Mouse (Mus musculus) left cerebral cortex, adult 2 months (tissue): ENCODE data around the gene Bmp2k. TPM values are rescaled to one million over a fixed set of nuclear protein-coding genes. Genes with fewer than 3 reads are reported as not detected.
"Not testable (repeated sequence)": the region's sequence is repeated elsewhere in the genome, so short reads cannot be mapped to it uniquely, and the experiment has no call there.

Experiments used
- DNase-seq, 2 experiments: peaks; one replicate each; pipeline ENCODE4 v3.0.0; 2021 to 2022; ENCODE audit warnings: low spot score in 2 of 2, mixed read lengths in 1 of 2; ENCODE audit errors: extremely low spot score in 1 of 2
- H3K27ac ChIP-seq: fragments of 200-600 bp; 2 replicates; pipeline ENCODE4 v1.8.1; 2022
- H3K4me3 ChIP-seq: fragments of 200-600 bp; 2 replicates; pipeline ENCODE4 v1.8.1; 2022
- CTCF ChIP-seq: fragments of 200-600 bp; IDR thresholded peaks from 2 replicates; pipeline ENCODE4 v1.8.1; 2022; ENCODE audit warnings: antibody characterized with exemption, mild to moderate bottlenecking, moderate library complexity
- intact Hi-C: fragments of 180-260 bp; cut with DNase I; formaldehyde crosslinking; loops from one replicate; pipeline ENCODE4 v1.15.1; 2025
- total RNA-seq, 2 experiments: library from RNA; stranded (reverse); gene quantifications; 2 replicates each; pipeline ENCODE4 v1.2.3; 2021

Bmp2k gene
- total RNA-seq, 2 experiments from 2014 or later, result 11.9 to 12.4 TPM

DNA sequence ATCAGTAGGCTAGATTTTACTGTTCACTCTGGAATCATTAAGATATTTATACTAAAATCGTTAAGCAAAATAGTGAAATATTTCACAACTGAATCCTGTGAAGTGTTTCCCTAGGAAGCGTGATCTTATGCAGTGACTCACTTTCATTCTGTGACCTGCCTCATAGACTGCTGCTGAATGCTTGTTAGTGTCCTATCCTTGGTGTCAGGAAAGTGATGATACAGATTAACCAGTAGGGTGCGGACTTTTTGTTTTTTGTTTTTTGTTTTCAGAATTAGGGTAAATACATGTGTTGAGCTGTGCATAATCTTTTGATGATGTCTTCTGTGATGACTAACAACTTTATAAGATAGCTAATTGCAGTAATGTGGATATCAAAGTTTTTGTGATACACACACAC, 9.4 kb downstream of the Bmp2k start:
- H3K27ac ChIP-seq, result no peak overlapping the region
- intact Hi-C loops, result no loop called here
- DNase-seq, result no peak
- no peak overlapping the region for H3K4me3 ChIP-seq
- no peak for TF ChIP-seq CTCF

DNA sequence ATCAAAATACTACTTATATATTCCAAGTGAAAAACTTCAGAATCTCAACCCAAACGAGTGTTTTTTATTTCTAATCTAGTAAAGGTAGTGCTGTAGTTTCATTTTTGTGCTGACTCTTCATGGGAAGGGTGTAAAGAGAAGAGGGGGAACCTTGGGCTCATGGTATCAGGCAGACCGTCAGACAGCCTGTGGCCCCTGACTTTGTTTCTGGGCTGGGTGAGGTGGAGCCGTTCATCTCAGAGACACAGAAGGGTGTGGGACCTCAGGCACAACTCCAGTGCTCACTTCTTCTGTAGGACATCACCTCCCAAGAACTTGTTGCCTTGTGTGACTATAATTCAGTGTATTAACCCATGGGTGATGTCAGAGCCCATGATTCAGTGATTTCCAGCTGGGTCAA, 10.0 kb downstream of the Bmp2k start:
- no peak for TF ChIP-seq CTCF
- intact Hi-C loops, result no loop called here
- Histone ChIP-seq H3K27ac (no peak overlapping the region), H3K4me3 (no peak overlapping the region)
- no peak for DNase-seq

- intact Hi-C loops, DNase-seq, H3K27ac ChIP-seq, H3K4me3 ChIP-seq: not testable (repeated sequence)
These were observed 11.7 kb downstream of the Bmp2k start for GRCm38 (mm10) chr5:97009140-97009539.

DNA sequence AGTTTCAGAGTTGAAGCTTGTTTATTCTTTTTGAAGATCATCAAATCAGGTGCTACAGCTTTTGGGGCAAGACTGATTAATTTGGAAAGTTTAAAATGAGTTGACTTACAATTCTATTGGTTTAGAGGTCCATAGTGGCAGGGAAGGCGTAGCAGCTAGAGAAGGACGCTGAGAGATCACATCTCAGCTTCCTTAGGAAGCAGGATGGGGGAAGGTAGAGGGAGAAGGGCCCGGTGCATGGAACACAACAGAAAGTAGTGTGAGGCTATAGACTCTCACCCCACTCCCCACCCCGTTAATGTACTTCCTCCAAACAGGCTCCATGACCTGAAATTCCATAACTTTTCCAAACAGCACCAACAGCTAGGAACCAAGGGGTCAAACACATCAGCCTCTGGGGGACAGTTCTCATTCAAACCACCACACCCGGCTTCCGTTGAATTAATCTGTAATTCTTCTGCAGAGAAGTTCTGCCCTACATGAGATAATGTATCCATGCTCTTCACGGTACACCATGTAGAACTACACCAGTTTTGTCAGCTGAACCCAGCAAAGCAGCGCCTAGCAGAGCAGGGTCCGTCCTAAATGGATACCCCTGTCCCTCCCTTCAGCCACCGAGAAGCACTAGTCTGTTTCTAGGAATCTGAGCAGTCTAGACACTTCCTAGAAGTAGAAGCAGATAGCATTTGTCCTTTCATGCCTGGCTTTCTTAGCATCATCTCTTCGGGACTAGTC, 12.3 kb downstream of the Bmp2k start:
- DNase-seq, result no peak
- no peak for TF ChIP-seq CTCF
- intact Hi-C loops, result no loop called here
- no peak overlapping the region for H3K27ac ChIP-seq
- no peak overlapping the region for H3K4me3 ChIP-seq

DNA sequence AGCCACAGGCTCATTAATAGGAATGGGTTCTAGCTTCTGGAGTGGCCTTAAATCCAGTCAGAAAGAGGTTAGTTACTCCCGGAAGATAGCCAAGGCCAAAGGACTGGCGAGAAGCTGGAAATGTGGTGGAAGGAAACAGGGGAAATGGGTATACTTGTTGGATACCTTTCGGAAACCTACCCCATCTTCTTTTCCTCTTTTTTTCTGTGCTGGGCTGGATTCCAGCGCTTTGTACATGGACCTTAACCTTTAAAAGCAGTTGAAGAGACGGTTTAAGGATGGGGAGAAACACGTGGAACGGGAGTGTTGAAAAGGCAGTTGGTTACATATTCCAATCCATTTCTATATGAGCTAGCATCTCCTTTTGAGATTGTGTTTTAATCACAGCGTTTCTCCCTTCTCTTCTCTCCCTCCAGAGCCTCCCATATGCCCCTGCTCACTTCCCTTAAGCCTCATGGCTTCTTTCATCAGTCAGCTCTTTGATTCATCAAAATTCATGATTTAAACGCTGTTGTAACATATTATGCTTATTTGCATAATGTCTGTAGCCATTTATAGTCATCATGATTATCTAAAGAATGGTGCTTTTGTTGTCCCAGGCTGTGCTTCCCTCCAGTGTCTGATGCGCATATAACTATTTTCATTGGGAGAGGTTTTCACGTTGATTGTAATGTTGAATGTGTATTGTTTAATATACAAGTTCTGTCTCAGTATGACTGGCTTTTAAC, 18.5 kb downstream of the Bmp2k start:
- Histone ChIP-seq H3K4me3 (no peak overlapping the region), H3K27ac (no peak overlapping the region)
- intact Hi-C loops, result loop anchor here (2.0 kb wide), 1 partner anchor 15 kb away; no protein-coding TSS in a partner anchor
- TF ChIP-seq CTCF, result no peak
- DNase-seq, result no peak

DNA sequence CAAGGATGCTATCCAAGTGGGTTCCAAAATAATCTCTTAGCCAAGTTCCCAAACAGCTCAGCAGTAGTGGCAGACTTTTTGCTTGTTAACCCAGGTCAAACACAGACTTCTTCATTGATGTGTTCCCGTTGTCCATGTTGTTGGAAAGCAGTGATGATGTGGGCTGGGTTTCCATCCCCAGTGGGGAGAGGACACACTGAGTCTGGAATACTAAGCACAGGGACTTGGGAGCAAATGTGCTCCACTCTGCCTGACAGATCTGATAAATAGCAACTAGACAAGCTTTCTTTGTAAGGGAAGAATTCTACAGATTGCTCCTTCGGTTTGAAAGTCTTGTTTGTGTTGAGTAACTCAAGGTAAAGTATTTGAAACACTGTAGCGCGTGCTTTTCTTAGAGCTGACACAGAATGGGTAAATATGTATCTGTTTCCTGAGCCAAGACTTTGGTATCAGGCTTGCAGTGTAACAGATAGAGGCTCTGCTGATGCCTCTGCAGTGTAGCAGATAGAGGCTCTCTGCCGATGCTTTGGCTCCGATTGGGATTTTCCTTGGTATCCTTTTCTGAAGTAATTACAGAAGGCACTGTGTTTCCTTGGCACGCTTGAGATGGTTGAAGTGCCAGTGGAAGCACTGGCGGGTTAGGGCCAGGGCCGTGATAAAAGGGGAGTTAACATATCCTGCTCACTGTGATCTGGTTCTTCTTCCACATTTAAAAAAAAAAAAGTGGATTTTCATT, 19.5 kb downstream of the Bmp2k start:
- no peak overlapping the region for H3K4me3 ChIP-seq
- no peak for DNase-seq
- TF ChIP-seq CTCF, result no peak
- intact Hi-C loops, result loop anchor here (2.0 kb wide), 1 partner anchor 16 kb away; no protein-coding TSS in a partner anchor
- H3K27ac ChIP-seq, result no peak overlapping the region

DNA sequence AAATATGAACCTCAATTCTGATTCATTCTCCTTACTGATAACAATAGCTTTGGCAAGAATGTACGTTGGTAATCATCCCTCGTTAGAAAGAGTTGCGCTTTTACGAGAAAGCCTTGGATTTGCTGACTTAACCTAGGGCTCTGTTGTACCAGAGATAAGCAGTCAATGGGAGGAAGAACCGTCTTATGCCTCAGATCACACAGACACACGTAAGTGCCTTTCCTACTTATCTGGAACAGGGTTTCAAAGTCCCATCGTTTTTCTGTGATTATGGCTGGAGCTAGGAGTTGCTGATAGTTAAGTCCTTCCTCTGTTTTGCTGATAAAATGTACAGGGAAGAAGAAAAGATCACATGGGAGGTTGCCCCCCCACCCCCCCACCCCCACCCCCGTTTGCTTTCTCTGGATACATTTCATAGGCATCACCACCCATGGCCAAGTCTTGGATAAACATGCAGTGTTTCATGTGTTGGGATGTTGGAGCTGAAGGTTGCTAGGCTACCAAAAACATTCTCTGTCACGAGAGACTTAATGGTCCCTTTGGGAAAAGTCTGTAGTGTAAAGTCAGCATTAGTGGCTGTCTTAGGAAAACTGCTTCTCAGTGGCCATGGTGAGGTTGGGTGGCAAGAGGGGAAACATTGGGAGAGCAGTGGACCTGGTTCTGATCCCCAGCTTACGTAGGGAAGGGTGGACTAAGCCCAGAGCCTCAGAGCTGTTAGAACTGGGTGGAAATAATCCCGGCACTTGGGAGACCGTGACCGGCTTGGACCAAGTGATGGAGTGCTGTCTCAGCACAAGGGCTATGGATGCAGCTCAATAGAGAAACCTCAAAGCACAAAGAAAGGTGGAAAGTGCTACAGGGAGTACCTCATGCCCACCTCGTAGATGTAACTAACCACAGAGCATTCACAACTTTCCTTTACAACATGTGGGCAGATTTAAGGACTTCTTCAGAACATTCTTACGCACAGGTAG, 25.1 kb downstream of the Bmp2k start:
- no peak for DNase-seq
- TF ChIP-seq CTCF, result no peak
- intact Hi-C loops, result no loop called here
- Histone ChIP-seq H3K27ac (no peak overlapping the region), H3K4me3 (no peak overlapping the region)

DNA sequence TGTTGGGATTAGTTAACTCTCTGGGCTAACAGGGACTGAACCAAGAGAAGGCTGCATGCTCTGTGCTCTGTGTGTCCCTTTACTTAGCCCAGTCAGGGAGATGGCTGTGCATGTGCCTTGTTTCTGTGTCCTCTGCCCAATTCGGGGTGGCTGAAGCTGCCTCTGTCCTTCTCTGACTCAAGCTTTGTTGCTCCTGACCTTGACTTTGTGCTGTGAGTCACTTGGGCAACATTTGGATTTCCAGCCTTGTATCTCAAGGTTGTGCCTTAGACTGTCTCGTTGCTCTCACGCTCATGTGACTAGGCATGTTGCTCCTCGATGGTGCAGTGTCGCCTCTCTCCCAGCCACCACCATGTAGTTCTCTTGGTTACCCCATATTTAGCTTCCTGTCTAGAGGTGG, 27.3 kb downstream of the Bmp2k start:
- H3K27ac ChIP-seq, result no peak overlapping the region

DNA sequence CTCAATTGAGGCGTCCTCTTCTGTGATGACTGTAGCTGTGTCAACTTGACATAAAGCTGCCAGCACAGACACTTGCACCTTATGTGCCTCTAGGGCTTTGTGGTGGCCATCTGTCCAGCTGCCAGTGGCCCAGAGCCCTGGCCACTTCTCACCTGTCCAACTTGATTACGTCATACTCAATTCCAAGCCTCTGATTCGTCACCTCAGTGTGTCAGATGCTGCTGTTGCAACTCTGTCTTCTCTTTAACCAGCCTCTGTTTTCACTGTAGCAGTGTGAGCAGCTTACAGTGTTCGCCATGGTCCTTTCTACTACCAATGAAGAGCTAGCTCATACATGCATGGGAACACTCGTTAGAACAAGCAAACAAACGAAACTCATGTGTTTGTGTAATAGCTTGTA, 28.2 kb downstream of the Bmp2k start:
- DNase-seq, result no peak
- Histone ChIP-seq H3K27ac (no peak overlapping the region), H3K4me3 (no peak overlapping the region)
- no peak for TF ChIP-seq CTCF
- intact Hi-C loops, result no loop called here

More for the DNA sequence above, 27.3 kb downstream of the Bmp2k start:
- no peak overlapping the region for H3K4me3 ChIP-seq
- intact Hi-C loops, result no loop called here
- DNase-seq, result no peak
- TF ChIP-seq CTCF, result no peak

GRCm38 (mm10) chr5:97028004-97028403, 30.5 kb downstream of the Bmp2k start:
- DNase-seq, result no peak
- no peak for TF ChIP-seq CTCF
- H3K27ac ChIP-seq, result no peak overlapping the region
- no peak overlapping the region for H3K4me3 ChIP-seq
- intact Hi-C loops, result no loop called here

GRCm38 (mm10) chr5:97028840-97029239, 31.4 kb downstream of the Bmp2k start:
- intact Hi-C loops, DNase-seq, H3K4me3 ChIP-seq, H3K27ac ChIP-seq: not testable (repeated sequence)
